In the genomic region with DNA sequence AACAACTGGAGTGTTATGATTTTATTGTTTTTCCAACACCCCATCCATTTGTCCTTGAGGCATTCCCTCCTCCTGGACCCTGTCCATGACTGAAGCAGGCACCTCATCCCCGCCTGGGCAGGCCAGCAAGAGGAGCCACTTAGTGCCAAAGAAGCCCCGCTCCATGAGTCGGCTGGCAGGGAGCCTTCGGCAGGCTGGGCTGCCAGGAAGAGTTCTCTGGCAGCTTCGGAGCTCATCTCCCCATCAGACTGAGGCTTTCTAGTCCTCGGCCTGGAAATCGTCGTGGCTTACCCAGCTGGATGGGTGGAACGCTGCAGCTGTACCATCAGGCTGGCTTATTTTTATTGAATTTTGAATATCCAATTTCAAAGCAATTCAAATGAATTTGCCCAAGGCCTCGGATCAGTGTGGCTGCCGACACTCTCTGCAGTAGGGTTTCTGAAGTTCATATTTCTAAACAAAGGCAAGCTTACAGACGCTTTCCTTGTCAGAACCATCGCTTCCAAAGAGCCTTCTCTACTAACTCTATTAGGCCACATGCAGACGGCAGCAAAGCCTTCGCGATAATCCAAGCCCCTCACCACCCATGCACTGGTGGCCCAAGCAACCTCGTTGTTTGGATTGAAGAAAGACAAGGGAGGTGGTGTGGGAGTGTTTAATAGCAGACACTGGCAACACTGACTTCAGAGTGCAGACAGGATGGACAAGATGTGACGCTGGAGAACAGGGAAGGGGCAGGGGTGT, we compare ENCODE assay signal across 8 mouse cellular contexts.
A peak's percentile ranks its signal among the peaks of the same experiment; 100 is the strongest.
DNase-seq lines count a peak whose midpoint lies in the region.

No protein-coding gene starts in this region.

- peak; percentile 3 for DNase-seq in 3134 (ENCODE audit: extremely low read depth, insufficient read length, low spot score)
- DNase-seq in cerebellum, adult 11-12 months, result peak; percentile 41
- DNase-seq in gastrocnemius, adult 18-20 months (ENCODE audit: low spot score), result peak; percentile 2
- DNase-seq in left cerebral cortex, postnatal 36 days (ENCODE audit: low spot score in 2 of 2), result peak; percentile 58 to 59
- peak; percentile 68 for DNase-seq in ovary, postnatal 36 days (ENCODE audit: low spot score)
- no peak for DNase-seq in natural killer cell, adult 2 months (ENCODE audit: low spot score in 2 of 2)
- no peak for DNase-seq in heart, adult 9 months (ENCODE audit: low spot score in 2 of 2)
- no peak for DNase-seq in spleen, postnatal 14 days (ENCODE audit: low spot score in 2 of 2)

- intact Hi-C loops in left cerebral cortex, postnatal 36 days (cut with DNase I), result no loop called here

Comparison
In these comparisons a context has a peak if more than half of its experiments do, and no peak if none do; other contexts are left out.
1. DNase-seq: peak in 3134 (single experiment), cerebellum, adult 11-12 months (single experiment), gastrocnemius, adult 18-20 months (single experiment), left cerebral cortex, postnatal 36 days (2 of 2) and ovary, postnatal 36 days (single experiment); none in natural killer cell, adult 2 months (0 of 2), heart, adult 9 months (0 of 2) and spleen, postnatal 14 days (0 of 2).